Mouse (Mus musculus) megakaryocyte, embryonic 14.5 days (primary cell): Measurements from ENCODE around the gene Helz. TPM values are rescaled to one million over a fixed set of nuclear protein-coding genes. Genes with fewer than 3 reads are reported as not detected.
"Not testable (repeated sequence)": the region's sequence is repeated elsewhere in the genome, so short reads cannot be mapped to it uniquely, and the experiment has no call there.

Source experiments
- H3K27me3 ChIP-seq: replicated peaks from 2 replicates; pipeline ENCODE3; 2012; ENCODE audit warnings: inconsistent platforms
- H3K36me3 ChIP-seq: replicated peaks from 2 replicates; pipeline ENCODE3; 2012; ENCODE audit warnings: low read length, inconsistent platforms, mixed read lengths
- H3K4me1 ChIP-seq: 2 replicates; pipeline ENCODE4 v1.6.1; 2012; ENCODE audit warnings: inconsistent platforms
- H3K4me3 ChIP-seq: replicated peaks from 2 replicates; pipeline ENCODE3; 2012; ENCODE audit warnings: moderate library complexity, mild to moderate bottlenecking, inconsistent platforms
- H3K9me3 ChIP-seq: 2 replicates; pipeline ENCODE4 v1.6.1; 2012; ENCODE audit warnings: inconsistent platforms
- FLI1 ChIP-seq: IDR thresholded peaks from 2 replicates; pipeline ENCODE4 v1.6.1; 2012; ENCODE audit warnings: low read length, inconsistent platforms, mixed read lengths
- GATA1 ChIP-seq: IDR thresholded peaks from 3 replicates; pipeline ENCODE4 v1.6.1; 2012; ENCODE audit warnings: mixed read lengths, low read length, inconsistent platforms, borderline replicate concordance
- polyA plus RNA-seq: library from polyadenylated mRNA; stranded (reverse); fragments of >175 nt; gene quantifications from 2 replicates; pipeline ENCODE4 v1.2.3, GENCODE M21; 2012; ENCODE audit warnings: low replicate concordance; ENCODE audit not compliant: insufficient read depth

The Helz gene
- polyA plus RNA-seq, 1 experiment, result 99.4 TPM

GRCm38 (mm10) chr11:107574811-107575705 is 27.3 kb downstream of the Helz start:
- no peak for TF ChIP-seq GATA1
- TF ChIP-seq FLI1, result no peak
- H3K4me1 ChIP-seq, result peaks cover 68% of the 10 kb centered on the region
- no peaks in the 10 kb centered on the region for H3K27me3 ChIP-seq
- H3K36me3 ChIP-seq, result peaks cover 81% of the 10 kb centered on the region
- H3K4me3 ChIP-seq, result no peak overlapping the region
- no peaks in the 10 kb centered on the region for H3K9me3 ChIP-seq

- Histone ChIP-seq H3K27me3 (no peaks in the 10 kb centered on the region), H3K4me3 (no peak overlapping the region), H3K4me1 (peaks cover 75% of the 10 kb centered on the region), H3K36me3 (peaks cover 86% of the 10 kb centered on the region), H3K9me3 (no peaks in the 10 kb centered on the region)
- TF ChIP-seq GATA1 (no peak), FLI1 (no peak)
Observed at GRCm38 (mm10) chr11:107576186-107576585, 28.5 kb downstream of the Helz start.

- Histone ChIP-seq H3K4me3 (peak overlapping the region; percentile 40), H3K9me3 (no peaks in the 10 kb centered on the region), H3K36me3 (peaks cover 81% of the 10 kb centered on the region), H3K4me1 (peaks cover 67% of the 10 kb centered on the region), H3K27me3 (no peaks in the 10 kb centered on the region)
- TF ChIP-seq GATA1, result no peak
- TF ChIP-seq FLI1, result no peak
Observed at GRCm38 (mm10) chr11:107577400-107577799, 29.7 kb downstream of the Helz start.

GRCm38 (mm10) chr11:107578226-107578625 is 30.5 kb downstream of the Helz start:
- H3K4me1 ChIP-seq, result peaks cover 59% of the 10 kb centered on the region
- H3K27me3 ChIP-seq, result no peaks in the 10 kb centered on the region
- H3K36me3 ChIP-seq, result peaks cover 74% of the 10 kb centered on the region
- H3K9me3 ChIP-seq, result no peaks in the 10 kb centered on the region
- TF ChIP-seq FLI1 (no peak), GATA1 (no peak)
- H3K4me3 ChIP-seq, result no peak overlapping the region

GRCm38 (mm10) chr11:107580786-107581185 is 33.1 kb downstream of the Helz start:
- Histone ChIP-seq H3K4me3 (no peak overlapping the region), H3K27me3 (no peaks in the 10 kb centered on the region), H3K9me3 (no peaks in the 10 kb centered on the region), H3K36me3 (peaks cover 70% of the 10 kb centered on the region), H3K4me1 (peaks cover 55% of the 10 kb centered on the region)
- no peak for TF ChIP-seq FLI1
- TF ChIP-seq GATA1, result no peak

- TF ChIP-seq FLI1 (no peak), GATA1 (no peak)
- H3K9me3 ChIP-seq, result no peaks in the 10 kb centered on the region
- H3K36me3 ChIP-seq, result peaks cover 59% of the 10 kb centered on the region
- H3K27me3 ChIP-seq, result no peaks in the 10 kb centered on the region
- peak overlapping the region; percentile 50 for H3K4me3 ChIP-seq
- peaks cover 70% of the 10 kb centered on the region for H3K4me1 ChIP-seq
Observed at GRCm38 (mm10) chr11:107584660-107585451, 37.1 kb downstream of the Helz start.

- H3K4me3 ChIP-seq, H3K9me3 ChIP-seq, H3K27me3 ChIP-seq: not testable (repeated sequence)
- Histone ChIP-seq H3K4me1 (peaks cover 70% of the 10 kb centered on the region), H3K36me3 (peaks cover 54% of the 10 kb centered on the region)
Observed at GRCm38 (mm10) chr11:107586129-107586528, 38.4 kb downstream of the Helz start.

GRCm38 (mm10) chr11:107587141-107587540 is 39.4 kb downstream of the Helz start:
- TF ChIP-seq FLI1, result no peak
- no peak for TF ChIP-seq GATA1
- H3K4me3 ChIP-seq, result no peak overlapping the region
- no peaks in the 10 kb centered on the region for H3K9me3 ChIP-seq
- H3K27me3 ChIP-seq, result no peaks in the 10 kb centered on the region
- H3K4me1 ChIP-seq, result peaks cover 71% of the 10 kb centered on the region
- peaks cover 54% of the 10 kb centered on the region for H3K36me3 ChIP-seq

- Histone ChIP-seq H3K4me1 (peaks cover 49% of the 10 kb centered on the region), H3K9me3 (no peaks in the 10 kb centered on the region), H3K27me3 (no peaks in the 10 kb centered on the region), H3K36me3 (peaks cover 72% of the 10 kb centered on the region), H3K4me3 (no peak overlapping the region)
- no peak for TF ChIP-seq FLI1
- no peak for TF ChIP-seq GATA1
Observed at GRCm38 (mm10) chr11:107592575-107592974, 44.8 kb downstream of the Helz start.

GRCm38 (mm10) chr11:107597381-107597780 is 49.7 kb downstream of the Helz start:
- Histone ChIP-seq H3K36me3 (peaks cover 91% of the 10 kb centered on the region), H3K4me1 (peaks cover 17% of the 10 kb centered on the region), H3K4me3 (no peak overlapping the region), H3K27me3 (no peaks in the 10 kb centered on the region), H3K9me3 (no peaks in the 10 kb centered on the region)
- no peak for TF ChIP-seq FLI1
- TF ChIP-seq GATA1, result no peak
